Mouse (Mus musculus): ENCODE data around the gene Gfi1b. TPM values are rescaled to one million over a fixed set of nuclear protein-coding genes. Genes with fewer than 3 reads are reported as not detected.

Gene Gfi1b
- polyA plus RNA-seq, 1 experiment from 2014 or later, result 1.1 TPM

DNA sequence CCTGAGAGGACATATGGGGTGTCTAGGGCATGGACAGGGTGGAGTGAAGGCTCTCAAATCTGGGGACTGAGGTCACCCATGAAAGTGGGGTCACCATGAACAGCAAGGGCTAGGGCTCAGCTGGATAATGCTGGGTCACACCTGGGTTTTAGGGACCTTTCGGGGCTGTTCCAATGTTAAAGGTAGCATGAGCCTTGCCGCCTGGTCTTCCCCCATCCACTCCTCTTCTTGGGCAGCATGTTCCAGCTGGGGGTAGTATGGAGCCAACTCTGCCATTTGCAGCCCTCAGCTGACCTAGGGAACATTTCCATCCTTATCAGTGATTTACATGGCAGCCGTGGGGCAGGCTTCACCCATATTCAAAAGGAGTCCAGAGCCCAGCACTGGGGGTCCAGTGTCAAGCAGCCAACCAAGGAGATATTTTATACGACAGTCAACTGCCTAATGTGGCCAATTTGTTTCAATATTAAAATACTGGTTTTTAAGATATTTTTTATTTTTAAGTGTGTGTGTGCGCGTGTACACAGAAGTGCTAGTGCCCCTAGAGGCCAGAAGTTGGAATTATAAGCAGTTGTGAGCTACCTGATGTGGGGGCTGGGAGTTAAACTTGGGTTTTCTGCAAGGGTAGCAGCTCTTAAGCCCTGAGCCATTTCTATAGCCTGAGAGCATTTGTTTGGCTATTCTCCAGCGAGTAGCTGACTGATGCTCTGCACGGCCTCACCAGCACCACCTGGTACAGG, 15.0 kb downstream of the Gfi1b start:
- H3K9ac ChIP-seq, result no peak overlapping the region
- H3K27me3 ChIP-seq (replicated peaks), result no peaks in the 10 kb centered on the region
- H3K4me2 ChIP-seq (replicated peaks), result no peak overlapping the region
- no peaks in the 10 kb centered on the region for H3K36me3 ChIP-seq
- no peaks in the 10 kb centered on the region for H3K4me1 ChIP-seq
- ATAC-seq (ENCODE audit: low FRiP score, low read depth), result no peak
- no peak overlapping the region for H3K27ac ChIP-seq
- no peak overlapping the region for H3K4me3 ChIP-seq
- WGBS, result 64% methylated on average over 8 of the region's 8 CpGs
- no peaks in the 10 kb centered on the region for H3K9me3 ChIP-seq

DNA sequence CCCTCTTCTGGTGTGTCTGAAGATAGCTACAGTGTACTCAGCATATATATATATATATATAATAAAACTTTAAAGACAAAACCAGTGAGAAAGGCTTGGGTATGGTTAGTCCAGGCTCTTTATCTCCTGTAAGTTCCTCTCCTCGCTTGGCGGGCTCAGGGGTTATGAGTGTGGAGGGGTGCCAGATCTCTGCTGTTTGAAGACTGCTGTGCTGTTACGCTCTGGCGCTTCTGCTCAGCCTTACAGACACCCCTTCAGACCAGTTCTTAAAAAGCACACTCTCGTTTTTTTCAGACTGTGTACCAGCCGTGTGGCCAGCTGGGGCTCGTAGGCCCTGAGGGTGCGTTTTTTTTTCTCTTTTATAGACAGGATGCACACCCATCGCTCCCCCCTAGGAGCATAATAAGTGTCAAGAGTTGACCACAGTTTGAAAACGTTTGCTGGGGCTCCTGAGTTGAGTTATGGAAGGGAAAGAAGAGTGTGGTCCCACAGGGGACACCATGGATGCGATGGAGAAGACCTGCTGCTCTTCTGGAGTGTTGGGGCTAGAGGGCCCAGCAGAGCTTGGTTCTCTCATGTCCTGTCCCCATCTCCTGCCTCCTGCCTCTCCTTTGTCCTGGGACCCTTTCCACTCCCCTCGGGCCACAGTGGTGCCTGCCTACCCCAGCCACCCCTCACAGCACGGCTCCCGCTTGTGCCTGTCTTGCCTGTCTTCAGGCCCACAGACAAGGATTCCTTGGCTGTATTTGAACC, 15.8 kb downstream of the Gfi1b start:
- Histone ChIP-seq H3K9ac (no peak overlapping the region), H3K4me1 (no peaks in the 10 kb centered on the region), H3K4me2 (replicated peaks) (no peak overlapping the region), H3K27me3 (replicated peaks) (no peaks in the 10 kb centered on the region), H3K27ac (no peak overlapping the region), H3K4me3 (no peak overlapping the region), H3K9me3 (no peaks in the 10 kb centered on the region), H3K36me3 (no peaks in the 10 kb centered on the region)
- no peak for ATAC-seq (ENCODE audit: low FRiP score, low read depth)
- WGBS, result 66% methylated on average over 14 of the region's 14 CpGs

DNA sequence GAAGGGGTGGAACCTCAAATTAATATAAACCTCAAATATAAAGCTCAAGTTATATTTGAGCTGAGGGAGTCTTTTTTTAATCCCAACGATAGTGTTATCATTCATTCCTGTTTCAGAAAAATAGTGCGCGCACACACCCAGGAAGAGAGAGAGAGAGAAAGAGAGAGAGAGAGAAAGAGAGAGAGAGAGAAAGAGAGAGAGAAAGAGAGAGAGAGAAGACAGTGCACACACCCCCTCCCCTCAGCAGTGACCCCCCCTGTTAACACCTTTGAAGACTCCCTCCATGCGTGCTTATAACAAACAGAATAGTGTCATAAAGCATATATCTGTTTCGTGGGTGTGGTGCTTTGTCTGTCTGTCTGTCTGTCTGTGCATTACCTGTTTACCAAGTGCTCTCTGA, 18.2 kb downstream of the Gfi1b start:
- H3K27ac ChIP-seq, result no peak overlapping the region
- H3K9me3 ChIP-seq, result no peaks in the 10 kb centered on the region
- H3K36me3 ChIP-seq, result no peaks in the 10 kb centered on the region
- WGBS, result 91% methylated on average over 5 of the region's 5 CpGs
- H3K9ac ChIP-seq, result no peak overlapping the region
- ATAC-seq (ENCODE audit: low FRiP score, low read depth), result no peak
- H3K4me2 ChIP-seq (replicated peaks), result no peak overlapping the region
- 0 out of 2 replicates have a peak, but pooled peaks cover under 1% of the 10 kb centered on the region for H3K4me1 ChIP-seq
- no peaks in the 10 kb centered on the region for H3K27me3 ChIP-seq (replicated peaks)
- H3K4me3 ChIP-seq, result no peak overlapping the region

DNA sequence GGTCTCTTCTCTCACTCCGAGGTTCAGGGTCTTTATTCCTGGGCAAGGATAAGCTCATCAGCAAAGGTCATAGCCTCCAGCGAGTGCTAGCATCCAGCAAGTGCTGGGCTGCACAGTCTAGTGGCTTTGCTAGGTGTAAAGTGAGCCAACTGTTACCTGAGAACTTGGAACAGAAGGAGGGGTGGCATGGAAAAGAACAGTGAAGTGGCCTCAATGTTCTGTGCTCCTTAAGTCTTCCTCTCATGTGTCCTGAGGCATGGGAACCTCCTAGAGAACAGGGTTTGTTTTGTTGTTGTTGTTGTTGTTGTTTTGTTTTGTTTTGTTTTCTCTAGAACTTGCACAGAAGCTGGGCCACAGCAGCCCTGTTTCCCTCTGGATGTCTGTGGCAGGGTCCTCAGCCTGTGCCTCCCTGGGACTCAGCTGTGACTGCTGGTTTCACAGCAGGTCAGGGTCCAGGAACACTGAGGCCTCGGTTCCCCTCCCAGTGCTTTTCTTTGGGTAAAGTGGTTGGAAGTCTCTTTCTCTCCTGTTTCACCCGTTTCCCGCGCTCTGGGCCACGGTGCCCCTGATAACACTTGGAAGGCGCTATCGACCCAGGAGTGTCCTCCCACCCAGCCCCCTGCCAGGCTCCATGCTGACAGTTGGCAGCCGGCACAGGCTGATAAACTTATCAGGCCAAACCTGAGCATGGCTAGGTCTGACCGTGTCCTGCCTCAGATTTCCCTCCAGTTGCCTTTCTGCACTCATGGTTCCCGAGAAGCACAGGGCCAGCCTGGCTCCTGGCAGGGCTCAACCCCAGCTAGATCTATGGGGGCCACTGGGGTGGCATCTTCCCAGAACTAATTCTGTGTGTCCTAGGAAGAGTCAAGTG, 19.8 kb downstream of the Gfi1b start:
- Histone ChIP-seq H3K36me3 (no peaks in the 10 kb centered on the region), H3K4me1 (0 out of 2 replicates have a peak, but pooled peaks cover 6% of the 10 kb centered on the region), H3K27ac (no peak overlapping the region), H3K4me2 (replicated peaks) (no peak overlapping the region), H3K9me3 (no peaks in the 10 kb centered on the region), H3K9ac (no peak overlapping the region), H3K4me3 (no peak overlapping the region), H3K27me3 (replicated peaks) (no peaks in the 10 kb centered on the region)
- ATAC-seq (ENCODE audit: low FRiP score, low read depth), result no peak
- WGBS, result 68% methylated on average over 12 of the region's 12 CpGs

DNA sequence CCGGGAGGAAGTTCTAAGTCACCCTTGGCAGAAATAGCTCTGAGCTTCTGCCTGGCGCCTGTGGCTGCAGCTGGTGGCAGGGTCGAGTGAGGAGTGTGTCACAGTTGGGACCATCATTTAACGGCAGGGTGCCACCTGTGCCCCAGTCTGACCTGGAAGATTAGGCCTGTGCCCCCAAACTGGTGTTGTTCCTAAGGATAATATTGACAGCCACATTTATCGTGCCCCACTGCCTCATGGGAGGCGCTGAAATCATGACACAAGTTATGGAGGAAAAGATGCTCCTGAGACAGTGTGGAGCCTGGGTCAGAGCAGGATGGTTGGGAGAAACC, 22.2 kb downstream of the Gfi1b start:
- WGBS, result 69% methylated on average over 6 of the region's 6 CpGs
- H3K27ac ChIP-seq, result no peak overlapping the region
- no peaks in the 10 kb centered on the region for H3K9me3 ChIP-seq
- H3K4me3 ChIP-seq, result no peak overlapping the region
- no peak overlapping the region for H3K4me2 ChIP-seq (replicated peaks)
- H3K27me3 ChIP-seq (replicated peaks), result no peaks in the 10 kb centered on the region
- 0 out of 2 replicates have a peak, but pooled peaks cover 6% of the 10 kb centered on the region for H3K4me1 ChIP-seq
- no peak for ATAC-seq (ENCODE audit: low FRiP score, low read depth)
- no peak overlapping the region for H3K9ac ChIP-seq
- H3K36me3 ChIP-seq, result no peaks in the 10 kb centered on the region

DNA sequence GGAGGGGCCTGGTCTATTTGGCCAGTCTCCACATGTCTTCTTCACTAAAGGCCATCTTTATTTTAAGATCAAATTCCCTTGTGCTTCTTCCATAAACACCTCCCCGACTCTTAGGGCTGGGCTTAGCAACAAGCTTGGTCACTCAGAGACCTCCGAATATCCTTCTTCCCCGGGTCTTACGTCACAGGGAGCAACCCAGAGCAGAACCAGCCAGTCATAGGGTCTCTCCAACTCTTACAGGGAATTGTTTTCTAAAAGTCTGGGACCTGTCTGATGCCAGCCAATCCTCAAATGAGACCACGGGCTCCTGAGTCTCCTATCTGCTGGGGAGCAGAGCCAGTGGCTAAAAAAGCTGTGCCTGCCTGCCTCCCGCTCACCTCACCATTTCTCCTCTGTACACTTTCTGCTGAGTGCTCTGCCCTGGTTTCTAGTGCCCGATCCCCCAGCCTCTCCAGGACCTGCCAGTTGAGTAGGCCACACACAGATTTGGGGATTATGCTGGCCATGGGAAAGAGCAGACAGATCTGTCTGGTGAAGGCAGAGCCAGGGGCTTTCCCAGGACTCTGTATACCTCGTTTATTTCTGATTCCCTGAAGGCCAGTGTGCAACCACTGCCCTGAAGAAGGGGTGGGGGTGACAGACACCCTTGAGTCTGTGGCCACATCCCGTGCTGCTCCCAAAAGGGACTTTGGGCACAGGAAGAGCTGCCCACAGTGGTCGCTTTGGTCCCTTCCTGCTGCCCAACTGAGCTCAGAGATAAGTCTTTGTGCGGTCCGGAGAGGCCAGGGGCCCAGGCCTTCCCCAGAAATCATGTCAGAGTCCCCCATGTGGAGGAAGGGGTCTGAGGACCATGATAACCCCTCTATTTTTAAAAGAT, 22.9 kb downstream of the Gfi1b start:
- Histone ChIP-seq H3K36me3 (no peaks in the 10 kb centered on the region), H3K27me3 (replicated peaks) (no peaks in the 10 kb centered on the region), H3K27ac (no peak overlapping the region), H3K9me3 (no peaks in the 10 kb centered on the region), H3K4me3 (no peak overlapping the region), H3K4me2 (replicated peaks) (no peak overlapping the region), H3K4me1 (0 out of 2 replicates have a peak, but pooled peaks cover 6% of the 10 kb centered on the region), H3K9ac (0 out of 2 replicates have a peak overlapping the region, but pooled peaks have one; percentile 17)
- no peak for ATAC-seq (ENCODE audit: low FRiP score, low read depth)
- 74% methylated on average over 12 of the region's 12 CpGs for WGBS

DNA sequence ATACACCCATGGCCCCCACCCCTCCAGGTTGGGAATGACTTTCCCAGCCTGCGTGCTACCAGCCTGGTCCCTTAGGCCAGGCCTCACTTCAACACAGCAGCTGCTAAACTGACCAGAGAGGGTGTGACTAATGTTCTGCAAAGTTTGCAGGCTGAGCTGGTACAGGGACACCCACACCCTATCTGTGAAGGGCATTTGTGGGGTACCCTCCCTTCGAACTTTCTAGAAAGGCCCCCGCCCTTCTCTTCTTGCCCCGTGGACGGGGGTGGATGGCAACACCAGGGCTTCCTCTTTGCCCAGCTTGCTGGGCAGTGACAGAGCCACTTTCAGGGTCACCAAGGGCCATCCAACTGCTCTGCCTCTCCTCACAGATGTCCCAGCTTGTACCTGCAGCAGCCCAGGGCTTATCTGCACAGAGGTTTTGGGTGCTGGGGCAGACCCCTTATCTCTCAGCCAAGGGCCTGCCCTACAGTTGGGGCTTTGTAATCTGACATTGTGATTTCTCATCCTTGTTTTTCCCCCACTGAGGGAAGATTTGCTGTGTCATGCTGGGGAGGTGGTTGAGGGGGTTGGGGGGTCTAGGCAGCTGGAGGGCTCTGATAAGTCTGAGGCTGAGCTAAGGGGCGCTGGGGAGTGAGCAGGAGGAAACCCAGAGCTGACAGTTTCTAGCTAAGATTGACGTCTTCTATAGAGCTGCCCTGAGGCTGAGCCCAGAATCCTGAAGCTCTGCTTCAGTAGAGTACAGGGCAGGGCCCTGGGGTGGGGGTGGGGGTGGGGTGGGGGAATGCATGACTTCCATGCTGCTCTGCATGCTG, 23.8 kb downstream of the Gfi1b start:
- 77% methylated on average over 7 of the region's 7 CpGs for WGBS
- H3K27ac ChIP-seq, result no peak overlapping the region
- H3K9me3 ChIP-seq, result no peaks in the 10 kb centered on the region
- no peaks in the 10 kb centered on the region for H3K36me3 ChIP-seq
- ATAC-seq (ENCODE audit: low FRiP score, low read depth), result no peak
- no peaks in the 10 kb centered on the region for H3K27me3 ChIP-seq (replicated peaks)
- H3K4me1 ChIP-seq, result 0 out of 2 replicates have a peak, but pooled peaks cover 6% of the 10 kb centered on the region
- H3K4me2 ChIP-seq (replicated peaks), result no peak overlapping the region
- H3K9ac ChIP-seq, result 0 out of 2 replicates have a peak overlapping the region, but pooled peaks have one; percentile 17
- no peak overlapping the region for H3K4me3 ChIP-seq

DNA sequence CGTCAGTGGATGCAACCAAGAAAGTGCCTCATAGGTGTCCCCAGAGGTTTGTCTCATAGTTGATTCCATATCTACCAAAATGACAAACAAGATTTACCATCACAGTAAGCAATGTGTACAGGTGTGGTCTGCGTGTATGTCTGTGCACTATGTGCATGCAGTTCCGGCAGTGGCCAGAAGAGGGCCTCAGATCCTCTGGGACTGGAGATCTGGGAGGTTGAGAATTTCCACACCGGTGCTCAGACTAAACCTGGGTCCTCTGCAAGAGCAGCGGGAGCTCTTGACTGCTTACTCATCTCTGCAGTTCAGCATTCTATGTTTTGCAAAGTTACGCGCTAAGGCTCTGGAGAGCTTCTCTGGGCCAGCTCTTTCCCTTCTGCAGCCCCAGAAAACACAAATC, 24.8 kb downstream of the Gfi1b start:
- no peak overlapping the region for H3K27ac ChIP-seq
- no peak overlapping the region for H3K4me2 ChIP-seq (replicated peaks)
- no peaks in the 10 kb centered on the region for H3K27me3 ChIP-seq (replicated peaks)
- no peak for ATAC-seq (ENCODE audit: low FRiP score, low read depth)
- no peak overlapping the region for H3K9ac ChIP-seq
- no peaks in the 10 kb centered on the region for H3K36me3 ChIP-seq
- H3K9me3 ChIP-seq, result no peaks in the 10 kb centered on the region
- 89% methylated on average over 7 of the region's 7 CpGs for WGBS
- H3K4me3 ChIP-seq, result no peak overlapping the region
- 0 out of 2 replicates have a peak, but pooled peaks cover 6% of the 10 kb centered on the region for H3K4me1 ChIP-seq

DNA sequence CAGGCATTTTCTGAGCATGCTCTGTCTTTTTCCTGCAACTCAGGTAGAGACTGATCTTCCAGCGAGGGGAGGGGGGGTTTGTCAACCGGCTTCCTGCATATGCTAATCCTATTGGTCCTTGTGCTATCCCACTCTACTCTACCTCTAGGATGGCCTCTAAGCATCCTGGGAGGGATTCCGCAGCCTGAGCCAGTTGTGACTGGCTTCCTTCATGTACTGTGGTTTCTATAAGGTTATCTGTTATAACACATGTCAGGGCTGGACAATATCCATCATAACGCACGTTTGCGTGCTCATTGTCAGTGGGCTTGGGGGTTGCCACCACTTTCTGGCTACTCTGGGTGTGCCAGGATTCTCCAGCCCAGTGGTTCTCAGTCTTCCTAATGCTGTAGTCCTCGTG, 25.8 kb downstream of the Gfi1b start:
- no peak for ATAC-seq (ENCODE audit: low FRiP score, low read depth)
- 85% methylated on average over 7 of the region's 7 CpGs for whole genome bisulfite sequencing

DNA sequence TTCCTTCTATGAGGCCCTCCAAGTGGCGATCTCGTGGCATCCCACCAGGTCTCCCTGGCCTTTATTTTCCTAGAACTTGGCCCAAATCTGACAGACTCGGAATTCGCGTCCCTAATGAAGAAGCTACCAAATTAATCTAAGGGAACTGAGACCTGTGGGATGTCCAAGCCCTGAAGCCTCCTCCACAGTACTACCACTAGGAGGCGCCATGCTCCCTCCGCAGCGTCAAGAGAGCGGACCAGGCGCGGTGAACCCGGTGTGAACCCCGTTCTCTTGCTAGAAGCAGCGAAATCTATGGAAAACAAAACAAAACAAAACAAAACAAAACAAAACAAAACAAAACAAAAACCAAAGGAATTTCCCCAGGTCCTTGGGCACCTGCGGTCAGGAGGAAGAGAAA, 29.0 kb downstream of the Gfi1b start:
- 8% methylated on average over 15 of the region's 15 CpGs for WGBS
- Histone ChIP-seq H3K4me2 (replicated peaks) (0 out of 2 replicates have a peak overlapping the region, but pooled peaks have one; percentile 25), H3K4me1 (no peaks in the 10 kb centered on the region), H3K4me3 (no peak overlapping the region), H3K27ac (no peak overlapping the region), H3K9ac (no peak overlapping the region), H3K9me3 (no peaks in the 10 kb centered on the region), H3K36me3 (no peaks in the 10 kb centered on the region), H3K27me3 (replicated peaks) (no peaks in the 10 kb centered on the region)
- ATAC-seq (ENCODE audit: low FRiP score, low read depth), result no peak

More for the DNA sequence above, 25.8 kb downstream of the Gfi1b start:
- Histone ChIP-seq H3K9me3 (no peaks in the 10 kb centered on the region), H3K27ac (no peak overlapping the region), H3K36me3 (no peaks in the 10 kb centered on the region), H3K4me3 (no peak overlapping the region), H3K9ac (no peak overlapping the region), H3K4me1 (0 out of 2 replicates have a peak, but pooled peaks cover 6% of the 10 kb centered on the region), H3K27me3 (replicated peaks) (no peaks in the 10 kb centered on the region), H3K4me2 (replicated peaks) (no peak overlapping the region)

DNA sequence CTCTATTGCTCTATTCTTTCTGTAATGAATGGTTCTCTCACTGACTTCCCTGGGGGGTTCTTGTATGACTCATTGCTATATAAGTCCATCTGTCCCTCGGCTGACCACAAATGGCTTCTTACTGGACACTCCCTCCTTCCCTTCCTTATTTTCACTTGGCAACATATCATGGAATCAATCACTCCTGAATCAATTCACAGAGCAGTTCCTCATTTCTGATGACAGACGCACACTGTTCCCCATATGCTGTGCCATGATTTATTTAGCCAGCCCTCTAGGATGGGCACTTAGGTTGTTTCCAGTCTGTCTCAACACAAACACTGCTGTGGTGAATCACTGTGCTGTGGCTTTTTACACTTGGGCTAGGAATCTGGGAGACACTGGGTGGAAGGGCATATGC, 30.3 kb downstream of the Gfi1b start:
- Histone ChIP-seq H3K9me3 (no peaks in the 10 kb centered on the region), H3K27ac (no peak overlapping the region), H3K4me1 (no peaks in the 10 kb centered on the region), H3K27me3 (replicated peaks) (no peaks in the 10 kb centered on the region), H3K36me3 (no peaks in the 10 kb centered on the region), H3K4me2 (replicated peaks) (no peak overlapping the region), H3K4me3 (no peak overlapping the region), H3K9ac (no peak overlapping the region)
- ATAC-seq (ENCODE audit: low FRiP score, low read depth), result no peak
- 75% methylated on average over 2 of the region's 2 CpGs for WGBS
